Mouse (Mus musculus) heart, postnatal 0 days (tissue): Measurements from ENCODE around the gene Yrdc.
A peak's percentile ranks its signal among the peaks of the same experiment; 100 is the strongest.

Source experiments
- CTCF ChIP-seq: IDR thresholded peaks from 2 replicates; pipeline ENCODE4 v1.5.1; 2016; ENCODE audit warnings: antibody characterized with exemption, control low read depth, low read depth
- EP300 ChIP-seq: IDR thresholded peaks from 2 replicates; pipeline ENCODE4 v1.6.1; 2016; ENCODE audit warnings: antibody characterized with exemption, low read depth

GRCm38 (mm10) chr4:124801552-124802308 lies 48.7 kb upstream of the Yrdc start, which contains the start of gene Mtf1:
- peak; percentile 82 for TF ChIP-seq CTCF
- no peak for TF ChIP-seq EP300
